Mouse (Mus musculus): ENCODE data around the gene Pnmt.

Gene Pnmt

GRCm38 (mm10) chr11:98417074-98417473 lies 30.8 kb downstream of the Pnmt start:
- no peak for DNase-seq (ENCODE audit: low read depth, low spot score)

- no peak for DNase-seq (ENCODE audit: low read depth, low spot score)
These were observed 32.0 kb downstream of the Pnmt start for GRCm38 (mm10) chr11:98418273-98418672.

GRCm38 (mm10) chr11:98418939-98419547 lies 32.8 kb downstream of the Pnmt start:
- no peak for DNase-seq (ENCODE audit: low read depth, low spot score)

- DNase-seq (ENCODE audit: low read depth, low spot score): no peak
These were observed 40.3 kb downstream of the Pnmt start for GRCm38 (mm10) chr11:98426592-98426991.

- DNase-seq (ENCODE audit: low read depth, low spot score): no peak
These were observed 42.2 kb downstream of the Pnmt start for GRCm38 (mm10) chr11:98428436-98428835.

- no peak for DNase-seq (ENCODE audit: low read depth, low spot score)
These were observed 45.7 kb downstream of the Pnmt start for GRCm38 (mm10) chr11:98431743-98432502.

- DNase-seq (ENCODE audit: low read depth, low spot score): no peak
These were observed 49.5 kb downstream of the Pnmt start for GRCm38 (mm10) chr11:98435723-98436122.

- no peak for DNase-seq (ENCODE audit: low read depth, low spot score)
These were observed 51.2 kb downstream of the Pnmt start for GRCm38 (mm10) chr11:98437441-98437840.

Data from mesoderm, embryonic 11.5 days (tissue).